Mouse (Mus musculus) layer of hippocampus, postnatal 14 days (tissue): ENCODE measurements around the gene Pip5k1c. TPM values are rescaled to one million over a fixed set of nuclear protein-coding genes. Genes with fewer than 3 reads are reported as not detected.

Source experiments
- DNase-seq, 2 experiments: peaks; one replicate each; pipeline ENCODE4 v3.0.0; 2021 to 2022; ENCODE audit warnings: low spot score in 2 of 2, mixed read lengths in 1 of 2
- total RNA-seq, 2 experiments: library from RNA; stranded (reverse); gene quantifications; 2 replicates each; pipeline ENCODE4 v1.2.3; 2021

Pip5k1c gene
- total RNA-seq, 2 experiments from 2014 or later, result 330 to 352 TPM

DNA sequence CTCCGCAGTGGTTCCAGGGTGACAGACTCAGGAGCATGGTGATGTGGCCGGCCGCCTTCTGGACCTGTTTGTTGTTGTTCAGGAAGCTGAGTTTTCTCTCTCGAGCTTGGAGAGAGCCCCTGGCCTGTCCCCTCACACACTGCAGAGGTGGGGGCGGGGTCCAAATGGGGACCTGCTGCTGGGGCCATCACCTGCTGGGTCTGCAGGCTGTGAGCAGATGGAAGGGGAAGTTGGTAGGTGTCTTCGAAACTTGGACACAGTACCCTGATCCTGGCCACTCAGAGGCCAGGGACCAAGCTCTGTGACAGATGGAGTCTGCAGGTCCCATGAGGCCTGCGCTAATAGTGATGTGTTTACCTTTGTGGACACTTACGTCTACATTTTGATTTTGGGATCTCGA is 8.6 kb downstream of the Pip5k1c start:
- DNase-seq, result no peak

DNA sequence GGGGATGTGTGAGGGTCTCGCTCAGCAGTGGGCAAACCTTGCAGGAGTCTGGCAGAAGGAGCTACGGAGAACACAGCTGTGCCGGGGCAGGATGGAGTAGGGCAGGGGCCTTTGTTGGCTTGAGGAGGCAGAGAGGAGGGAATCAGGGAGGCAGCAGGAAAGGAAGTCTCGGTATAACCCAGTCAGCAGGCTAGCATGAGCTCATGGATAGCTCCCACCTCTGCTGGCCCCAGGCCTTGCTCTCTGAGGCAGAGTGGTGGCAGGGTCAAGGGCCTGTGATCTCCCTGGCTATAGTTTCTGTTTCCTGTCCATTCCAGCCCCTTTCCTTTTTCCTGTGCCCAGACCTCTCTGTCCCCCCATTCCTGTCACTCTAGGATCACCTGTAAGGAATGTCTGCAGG is 9.5 kb downstream of the Pip5k1c start:
- DNase-seq, result no peak

DNA sequence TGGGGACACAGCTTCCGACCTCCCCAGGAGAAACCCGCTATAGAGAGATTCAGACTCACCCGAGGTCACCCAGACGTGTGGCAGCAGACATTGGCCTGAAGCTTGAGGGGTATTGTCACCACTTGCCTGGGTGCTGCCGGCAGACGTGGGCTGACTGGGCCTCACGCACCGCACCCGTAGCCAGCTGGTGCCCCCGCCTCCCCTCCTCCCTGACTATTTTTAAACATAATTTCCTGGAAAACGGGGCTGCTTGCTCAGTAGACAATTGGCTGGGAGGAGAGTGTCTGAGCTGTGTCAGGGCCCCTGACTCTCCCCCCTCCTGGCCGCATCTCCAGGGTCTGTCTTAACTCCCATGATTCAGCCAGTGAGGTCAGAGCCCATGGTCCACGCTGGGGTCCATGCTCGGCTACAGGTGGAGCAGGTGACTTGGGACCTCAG is 10.0 kb downstream of the Pip5k1c start:
- DNase-seq, result no peak

DNA sequence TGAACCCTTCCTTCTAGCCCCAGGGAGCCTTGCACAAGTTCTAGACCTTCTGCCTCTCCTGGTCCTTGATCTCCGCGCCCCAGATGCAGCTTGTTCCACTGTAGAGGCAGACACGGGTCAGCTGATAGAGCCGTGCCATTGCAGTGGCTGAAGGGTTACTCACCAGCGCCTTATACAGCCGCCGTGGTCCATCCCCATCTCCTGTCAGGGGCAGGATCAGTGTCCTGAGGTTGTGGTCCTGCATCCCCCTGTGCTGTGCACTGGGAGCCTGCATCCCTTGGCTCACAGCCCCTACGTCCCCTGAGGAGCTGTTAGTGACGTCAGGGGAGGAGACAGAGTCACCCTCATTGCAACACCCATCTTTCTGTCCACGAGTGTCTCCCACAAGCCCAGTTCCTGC is 10.5 kb downstream of the Pip5k1c start:
- DNase-seq, result no peak

DNA sequence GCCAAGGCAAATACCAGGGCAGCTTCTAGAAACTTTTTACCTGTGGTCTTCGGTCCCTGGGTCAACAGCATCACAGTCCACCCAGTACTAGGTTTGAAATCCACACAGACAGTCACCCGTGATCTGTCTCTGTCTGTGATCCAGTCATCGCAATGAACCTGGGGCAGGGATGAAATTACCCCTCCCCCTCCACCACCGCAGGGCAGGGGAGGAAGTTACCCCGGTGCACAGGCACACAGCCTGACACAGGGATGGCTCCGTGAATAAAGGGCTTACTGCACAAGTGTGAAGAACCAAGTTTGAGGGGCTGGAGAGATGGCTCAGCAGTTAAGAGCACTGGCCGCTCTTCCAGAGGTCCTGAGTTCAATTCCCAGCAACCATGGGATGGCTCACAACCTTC is 11.0 kb downstream of the Pip5k1c start:
- DNase-seq, result no peak

- DNase-seq, result no peak
These were observed 12.0 kb downstream of the Pip5k1c start for GRCm38 (mm10) chr10:81304597-81305238.

DNA sequence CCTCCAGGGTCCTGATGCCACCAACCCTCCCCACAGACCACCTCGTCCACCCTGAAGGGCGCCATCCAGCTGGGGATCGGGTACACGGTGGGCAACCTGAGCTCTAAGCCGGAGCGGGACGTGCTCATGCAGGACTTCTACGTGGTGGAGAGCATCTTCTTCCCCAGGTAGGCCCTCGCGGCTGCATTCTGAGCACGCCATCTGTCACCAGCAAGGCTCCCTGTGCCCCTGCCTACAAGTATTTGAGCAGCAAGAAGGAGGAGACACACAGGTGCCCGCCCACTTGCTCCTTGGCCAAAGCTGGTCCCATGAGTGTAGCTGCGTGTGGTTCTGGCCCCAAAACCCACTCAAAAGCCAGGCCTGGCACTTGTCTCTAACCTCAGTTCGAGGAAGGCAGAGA is 12.9 kb downstream of the Pip5k1c start:
- DNase-seq, result no peak

GRCm38 (mm10) chr10:81306173-81306668 is 13.5 kb downstream of the Pip5k1c start:
- no peak for DNase-seq

DNA sequence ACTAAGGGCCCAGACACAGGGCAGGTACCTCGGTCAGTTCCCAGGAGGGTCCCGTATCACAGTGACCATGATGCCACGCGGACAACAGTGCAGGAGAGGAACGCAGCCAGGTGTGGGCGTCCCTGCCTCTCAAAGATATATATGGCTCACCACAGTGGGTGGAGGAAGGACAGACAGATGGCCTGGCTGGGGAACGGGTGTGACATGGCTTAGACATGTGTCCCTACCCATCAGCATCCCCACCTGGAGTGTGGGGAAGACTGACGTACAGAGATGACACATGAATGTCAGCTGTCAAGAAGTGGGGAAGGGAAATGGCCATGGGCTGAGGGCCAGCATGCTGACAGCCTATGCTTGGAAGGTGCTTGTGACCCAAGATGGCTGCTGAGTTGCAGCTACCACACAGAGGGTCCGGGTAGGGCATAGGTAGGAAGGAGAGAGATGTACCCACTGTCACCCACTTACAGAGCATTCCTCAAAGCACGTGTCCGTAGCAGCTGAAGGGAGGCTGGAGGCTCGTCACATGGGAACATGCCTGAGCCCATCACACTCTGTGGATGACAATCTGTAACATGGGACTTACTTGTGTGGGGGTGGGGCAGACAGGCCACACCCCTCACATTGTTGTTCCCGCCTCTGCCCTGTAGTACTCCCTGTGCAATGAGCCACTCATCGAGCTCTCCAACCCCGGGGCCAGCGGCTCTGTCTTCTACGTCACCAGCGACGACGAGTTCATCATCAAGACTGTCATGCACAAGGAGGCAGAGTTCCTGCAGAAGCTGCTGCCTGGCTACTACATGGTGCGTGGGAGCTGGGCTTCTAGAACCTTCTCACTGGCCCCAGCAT is 14.3 kb downstream of the Pip5k1c start:
- DNase-seq, result no peak

- DNase-seq, result no peak
These were observed 16.8 kb downstream of the Pip5k1c start for GRCm38 (mm10) chr10:81309571-81309970.

DNA sequence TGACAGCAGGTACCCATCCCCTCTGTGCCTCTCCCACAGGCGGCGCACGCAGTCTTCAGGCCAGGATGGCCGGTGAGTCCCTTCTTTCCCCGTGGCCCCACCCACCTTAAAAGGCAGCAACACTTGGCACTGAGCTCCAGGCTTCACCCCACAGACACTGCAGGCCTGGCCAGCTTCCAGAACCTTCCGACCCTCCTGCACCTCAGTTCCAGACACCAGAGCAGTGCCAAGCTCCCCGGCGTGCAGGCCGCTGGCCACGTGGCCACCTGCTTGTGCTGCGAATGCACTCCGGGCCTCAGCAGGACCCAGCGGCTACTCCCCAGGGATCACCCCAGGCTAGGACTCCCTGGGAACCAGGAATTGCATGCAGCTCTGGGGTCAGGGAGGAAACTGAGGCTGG is 20.8 kb downstream of the Pip5k1c start:
- DNase-seq, result no peak

DNA sequence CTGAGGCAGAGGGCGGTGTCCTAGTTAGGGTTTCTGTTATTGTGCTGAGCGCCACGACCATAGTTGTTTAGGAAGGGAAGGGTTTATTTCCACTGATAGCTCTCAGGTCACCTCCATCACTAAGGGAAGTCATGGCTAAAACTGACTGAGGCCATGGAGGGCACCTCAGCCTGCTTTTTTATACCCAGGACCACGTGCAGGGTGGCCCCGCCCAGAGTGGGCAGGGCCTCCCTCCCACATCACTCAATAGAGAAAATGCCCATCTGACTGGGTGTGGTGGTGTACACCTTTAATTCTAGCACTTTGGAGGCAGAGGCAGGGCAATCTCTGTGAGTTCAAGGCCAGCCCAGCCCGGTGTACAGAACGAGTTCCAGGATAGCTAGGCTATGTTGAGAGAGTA is 21.4 kb downstream of the Pip5k1c start:
- DNase-seq, result no peak

DNA sequence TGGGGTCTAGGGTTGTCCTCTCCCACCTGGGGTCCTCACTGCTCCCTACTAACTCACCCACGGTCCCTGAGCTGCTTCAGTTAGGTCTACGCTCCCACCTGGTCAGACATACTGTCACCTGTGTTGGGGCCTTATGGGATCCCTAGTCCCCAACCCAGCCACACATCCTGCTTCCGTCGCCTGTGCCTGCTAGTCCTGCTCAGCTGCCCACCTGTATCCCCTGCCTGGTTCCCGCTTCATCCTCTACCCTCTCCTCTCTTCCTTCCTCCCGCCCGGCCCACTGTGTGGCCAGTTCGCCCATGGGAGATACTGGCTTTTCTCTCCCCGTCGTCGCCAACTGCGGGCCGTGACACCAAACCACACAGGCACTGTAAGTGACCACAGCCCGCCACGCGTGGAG is 22.8 kb downstream of the Pip5k1c start:
- DNase-seq, result no peak

- no peak for DNase-seq
These were observed 23.7 kb downstream of the Pip5k1c start for GRCm38 (mm10) chr10:81316338-81317060.

DNA sequence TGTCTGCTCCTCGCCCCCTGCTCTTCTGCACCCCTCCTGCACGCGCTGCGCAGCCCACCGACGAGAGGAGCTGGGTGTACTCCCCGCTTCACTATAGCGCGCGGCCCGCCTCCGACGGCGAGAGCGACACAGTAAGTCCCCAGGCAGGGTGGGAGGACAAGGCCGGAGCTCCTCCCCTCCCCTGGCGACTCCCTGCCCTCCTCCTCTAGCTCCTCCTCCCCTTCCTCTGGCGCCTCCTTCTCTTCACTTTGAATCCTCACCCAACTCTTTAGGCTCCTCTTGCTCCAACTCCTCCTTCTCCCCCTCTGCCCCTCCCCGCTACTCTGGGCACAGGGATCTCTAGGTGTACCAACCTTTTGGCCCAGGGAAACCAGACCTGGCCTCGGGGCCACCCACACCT is 24.5 kb downstream of the Pip5k1c start:
- no peak for DNase-seq

GRCm38 (mm10) chr10:81318589-81319329 is 26.0 kb downstream of the Pip5k1c start:
- no peak for DNase-seq

- DNase-seq, result no peak
These were observed 26.6 kb downstream of the Pip5k1c start for GRCm38 (mm10) chr10:81319330-81319699.

DNA sequence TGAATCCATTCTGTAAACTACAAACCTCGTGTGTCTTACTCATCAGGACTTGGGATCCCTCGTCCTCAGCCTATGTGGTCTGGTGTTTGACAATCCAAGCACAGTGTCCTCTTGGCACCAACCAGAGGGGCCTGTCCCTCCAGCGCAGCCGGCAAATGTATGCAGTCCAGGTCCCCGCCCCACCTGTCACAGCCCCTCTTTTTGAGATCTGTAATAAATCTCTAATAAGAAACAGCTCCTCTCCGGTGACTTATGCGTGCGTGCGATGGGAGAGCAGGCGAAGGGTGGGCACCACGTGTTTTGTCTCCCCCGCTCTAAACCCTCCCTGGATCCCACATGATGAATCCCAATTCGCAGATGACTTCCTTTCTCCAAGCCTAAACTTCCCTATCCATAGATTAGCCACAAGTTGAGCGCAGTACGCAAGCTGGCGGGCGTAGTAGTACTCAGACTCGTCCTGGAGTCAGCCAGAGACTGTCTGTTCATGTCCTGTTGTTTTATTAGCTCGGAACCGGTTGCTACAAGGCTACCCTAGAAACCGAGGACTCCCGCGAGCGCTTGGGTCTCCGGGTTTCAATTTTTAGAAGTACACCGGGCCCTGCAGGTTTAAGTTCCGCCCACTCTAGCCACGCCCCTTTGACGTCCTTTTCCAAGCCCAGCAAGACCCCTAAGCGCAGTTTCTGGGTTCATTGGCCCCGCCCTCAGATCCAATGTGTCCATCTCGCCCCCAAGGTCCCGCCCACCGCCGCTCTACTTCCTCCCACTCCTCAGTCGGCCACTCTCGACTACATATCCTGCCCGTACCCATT is 27.2 kb downstream of the Pip5k1c start:
- DNase-seq, result no peak

- peak; percentile 99 to 100 for DNase-seq
These were observed 28.0 kb downstream of the Pip5k1c start, which contains the start of gene Cactin for GRCm38 (mm10) chr10:81320550-81321347. Gene Cactin, plus strand, starts transcription at chr10:81321103.
